Mouse (Mus musculus) ES-E14 (cell line): Measurements from ENCODE around the gene Ceacam20.

ENCODE experiments used
- HCFC1 ChIP-seq: IDR thresholded peaks from 2 replicates; pipeline ENCODE4 v1.6.1; 2012; ENCODE audit warnings: low read length, inconsistent platforms, borderline replicate concordance; ENCODE audit not compliant: insufficient read depth
- ZC3H11A ChIP-seq: IDR thresholded peaks from 2 replicates; pipeline ENCODE4 v1.6.1; 2012; ENCODE audit warnings: low read depth, mild to moderate bottlenecking, inconsistent platforms, low read length, borderline replicate concordance
- ZNF384 ChIP-seq: IDR thresholded peaks from 2 replicates; pipeline ENCODE4 v1.6.1; 2012; ENCODE audit warnings: low read depth, low read length, inconsistent platforms

DNA sequence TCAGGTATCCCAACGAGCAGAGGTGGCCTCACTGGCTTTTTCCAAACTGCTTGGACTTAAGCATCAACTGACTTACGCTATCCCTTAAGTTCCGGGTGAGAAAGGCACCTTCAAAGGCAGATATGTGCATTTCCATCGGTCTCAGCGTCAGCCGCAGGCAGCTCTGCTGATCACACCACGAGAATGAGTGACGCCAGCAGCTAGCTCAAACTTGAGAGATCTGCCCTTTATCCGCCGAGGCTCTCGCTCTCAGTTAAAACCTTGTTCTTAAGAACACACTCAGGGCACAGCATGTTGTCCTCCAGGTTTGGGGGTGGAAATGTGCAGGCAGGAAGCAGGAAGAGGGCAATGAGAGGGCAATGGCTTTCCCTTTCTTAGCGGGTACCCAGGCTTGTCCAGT, 16.3 kb upstream of the Ceacam20 start:
- TF ChIP-seq HCFC1 (no peak), ZC3H11A (no peak), ZNF384 (no peak)
